Mouse (Mus musculus) right cerebral cortex, adult 2 months (tissue): Measurements from ENCODE around the gene Acyp1.

Experiments
- DNase-seq, 2 experiments: peaks; one replicate each; pipeline ENCODE4 v3.0.0; 2021 to 2022; ENCODE audit warnings: low spot score in 2 of 2

Acyp1 gene

DNA sequence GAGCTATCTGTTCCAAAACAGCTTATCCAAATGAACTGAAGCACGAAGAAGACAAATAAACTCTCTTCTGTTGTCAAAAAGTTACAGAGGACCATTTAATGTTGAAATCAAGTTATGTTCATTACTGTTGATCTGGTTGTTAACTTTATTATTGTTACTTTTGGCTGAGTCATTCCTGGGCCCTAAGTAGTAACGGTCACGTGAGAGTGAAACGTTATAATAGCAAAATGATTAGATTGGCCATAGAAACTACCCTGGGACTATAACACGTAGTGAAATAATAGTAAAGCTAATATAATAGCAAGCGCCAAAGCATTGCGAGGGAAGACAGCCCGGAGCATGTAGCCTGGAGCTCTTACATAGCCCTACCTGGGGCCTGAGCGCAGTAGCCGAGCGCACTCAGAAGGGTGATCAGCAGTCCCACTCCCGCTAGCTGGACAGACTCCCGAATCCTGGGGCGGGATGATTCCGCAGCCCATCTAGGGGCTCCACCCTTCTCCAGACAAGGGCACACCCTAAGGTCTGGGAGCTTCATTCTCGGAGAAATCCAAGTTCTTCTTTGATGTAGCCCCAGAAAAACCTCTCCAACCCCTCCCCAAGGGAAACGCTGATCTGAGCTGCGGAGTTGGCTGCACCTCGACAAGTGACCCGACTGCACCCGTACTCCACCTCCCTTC, at the start of gene Acyp1:
Gene Acyp1 (minus strand): TSS at position 630 of the 677 bp plus-strand sequence.
- DNase-seq, result no peak

DNA sequence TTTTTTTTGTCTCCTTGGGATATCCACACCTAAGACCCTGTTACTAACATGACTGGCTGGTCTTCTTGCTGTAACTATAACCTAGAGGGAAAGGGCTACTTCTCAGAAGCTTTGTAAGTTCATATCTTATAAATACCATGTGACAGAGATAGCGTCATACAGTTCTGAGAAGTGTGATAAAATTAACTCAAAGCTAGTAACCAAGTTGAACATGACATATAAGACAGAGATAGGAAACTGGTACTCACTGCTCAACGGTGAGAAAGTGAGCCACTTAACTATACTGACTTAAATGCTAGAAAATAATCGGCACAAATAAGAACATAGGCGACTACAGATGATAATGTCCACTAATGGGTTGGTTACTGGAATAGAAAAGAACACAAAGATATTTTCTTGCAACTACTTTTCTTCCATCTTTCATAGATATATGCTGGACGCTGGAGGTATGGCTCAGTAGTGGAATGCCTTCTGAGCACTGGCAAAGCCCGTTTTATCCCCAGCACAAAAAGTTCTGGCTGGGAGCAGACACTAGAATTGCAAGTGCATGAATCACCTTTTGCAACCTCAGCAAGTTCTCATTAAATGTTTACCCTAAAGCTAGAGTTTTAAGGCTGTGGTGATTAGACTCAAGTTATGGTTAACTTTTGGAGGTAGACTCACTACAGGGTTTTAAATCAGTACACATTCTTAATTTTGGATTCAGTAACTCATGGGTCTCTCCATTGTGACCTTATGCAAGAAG, 49.5 kb upstream of the Acyp1 start:
- no peak for DNase-seq

DNA sequence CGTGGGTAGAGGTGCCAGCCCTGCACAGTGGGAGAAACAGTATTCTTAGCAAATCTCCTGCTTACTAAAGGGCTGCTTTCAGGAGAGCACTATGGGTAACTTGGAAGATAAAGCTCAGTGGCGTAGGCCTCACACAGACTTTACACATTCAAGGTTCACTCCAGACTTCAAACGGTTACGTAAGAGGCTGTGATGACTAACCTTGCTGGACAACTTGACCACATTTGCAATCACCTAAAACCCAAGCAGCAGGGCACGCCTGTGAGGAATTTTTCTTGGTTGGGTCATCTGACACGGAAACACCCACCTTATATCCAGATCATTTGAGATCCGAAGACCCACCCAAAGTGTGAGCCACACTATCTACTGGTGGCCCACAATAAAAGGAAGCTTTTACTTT, 41.9 kb upstream of the Acyp1 start:
- no peak for DNase-seq

DNA sequence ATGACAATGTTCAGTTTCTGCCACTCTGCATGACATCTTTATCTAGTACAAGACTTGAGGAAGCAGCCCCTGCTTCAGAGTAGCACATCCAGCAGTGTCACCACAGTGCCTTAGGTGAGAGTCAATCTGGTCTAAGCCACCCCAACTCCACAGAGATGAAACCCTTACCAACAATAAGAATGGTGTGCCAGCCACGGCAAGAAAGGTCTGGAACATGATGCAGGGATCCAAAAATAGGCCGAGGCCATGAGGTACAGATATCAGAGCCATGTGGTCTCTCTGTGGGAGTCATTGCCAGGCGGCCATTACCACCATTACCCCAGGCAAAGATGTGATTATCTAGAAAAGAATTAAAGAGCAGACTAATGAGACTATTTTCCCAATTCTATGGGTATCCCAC, 20.4 kb upstream of the Acyp1 start:
- DNase-seq, result no peak

DNA sequence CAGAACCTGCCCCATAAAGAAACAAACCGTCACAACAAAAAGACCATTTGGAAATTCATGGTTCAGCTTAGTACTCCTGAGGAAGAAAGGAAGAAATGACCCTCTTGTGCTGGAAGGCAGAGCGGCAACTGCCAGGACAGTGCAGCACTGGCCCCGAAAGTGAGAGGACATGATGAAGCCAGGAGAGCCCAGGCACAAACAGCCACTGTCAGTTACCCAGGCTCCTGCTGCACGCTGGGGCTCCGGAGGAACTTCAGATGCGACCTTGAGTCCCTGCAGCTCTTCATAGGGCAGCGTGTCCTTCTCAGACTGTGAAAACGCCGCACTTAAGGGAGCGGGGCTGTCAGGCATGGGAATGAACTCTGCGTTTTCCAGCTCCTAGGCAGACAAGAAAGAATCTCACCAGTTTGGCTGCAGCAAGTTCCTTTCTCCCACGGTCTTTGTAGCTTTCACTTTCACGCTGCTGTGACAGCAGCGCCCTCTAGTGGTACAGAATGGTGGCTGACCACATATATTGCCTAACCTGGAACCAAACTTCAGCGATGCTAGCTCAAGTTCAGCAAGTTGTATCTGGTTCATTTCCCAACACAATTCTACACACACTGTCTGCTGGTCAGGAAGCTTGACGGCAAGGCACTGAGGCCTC, 17.1 kb upstream of the Acyp1 start:
- peak; percentile 90 to 94 for DNase-seq

DNA sequence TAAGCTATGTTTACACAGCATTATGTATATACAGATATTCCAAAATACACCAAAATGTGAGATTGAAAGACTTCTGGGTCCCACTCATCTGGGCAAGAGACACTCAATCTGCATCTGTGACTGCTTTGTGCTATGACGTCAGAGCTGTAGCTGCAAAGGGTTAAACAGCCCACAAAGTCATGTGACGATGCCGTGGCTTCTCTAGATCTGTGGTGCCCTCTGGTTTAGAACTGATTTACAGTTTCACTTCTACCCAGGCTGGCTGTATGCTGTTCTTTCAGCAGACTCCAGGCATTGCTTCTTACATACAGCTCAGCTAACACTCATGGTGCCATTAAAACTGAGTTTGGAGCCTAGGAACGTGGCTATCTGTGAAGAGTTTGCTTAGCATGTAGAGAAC, 16.5 kb upstream of the Acyp1 start:
- DNase-seq, result no peak

DNA sequence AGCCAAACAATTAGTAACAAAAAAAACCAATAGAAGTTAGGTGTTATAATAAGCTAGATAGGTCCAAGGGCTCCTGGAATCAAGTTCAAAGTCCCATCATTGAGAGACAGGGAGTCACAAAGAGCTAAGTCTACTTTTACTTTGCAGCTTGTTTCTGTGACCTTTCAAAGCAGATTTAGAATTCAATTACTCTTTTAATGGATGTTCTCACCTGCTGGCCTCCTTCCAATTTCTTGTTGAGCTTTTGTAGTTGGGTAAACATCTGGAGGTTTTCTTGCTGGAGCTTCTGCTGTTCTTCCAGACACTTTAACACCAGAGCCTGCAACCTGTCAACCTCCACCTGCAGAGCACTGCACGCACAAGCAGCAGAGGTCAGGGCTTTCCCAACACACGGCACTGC, 15.0 kb upstream of the Acyp1 start:
- no peak for DNase-seq

DNA sequence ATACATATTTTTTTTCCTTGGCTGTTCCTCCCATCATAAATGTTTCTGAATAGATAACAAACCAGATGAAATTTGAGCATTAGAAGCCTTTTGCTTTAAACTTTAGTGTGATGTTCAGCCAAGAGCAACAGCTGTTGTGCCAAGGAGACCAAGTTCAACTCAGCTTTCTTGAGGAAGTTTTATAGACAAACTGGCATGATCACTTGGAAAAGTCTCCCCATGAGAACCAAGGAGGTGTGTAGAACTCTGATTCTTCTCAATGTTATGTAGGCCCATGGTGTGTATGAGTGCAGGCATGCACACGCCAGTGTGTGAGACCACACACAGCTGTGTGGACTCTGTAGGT, 10.6 kb upstream of the Acyp1 start:
- no peak for DNase-seq

DNA sequence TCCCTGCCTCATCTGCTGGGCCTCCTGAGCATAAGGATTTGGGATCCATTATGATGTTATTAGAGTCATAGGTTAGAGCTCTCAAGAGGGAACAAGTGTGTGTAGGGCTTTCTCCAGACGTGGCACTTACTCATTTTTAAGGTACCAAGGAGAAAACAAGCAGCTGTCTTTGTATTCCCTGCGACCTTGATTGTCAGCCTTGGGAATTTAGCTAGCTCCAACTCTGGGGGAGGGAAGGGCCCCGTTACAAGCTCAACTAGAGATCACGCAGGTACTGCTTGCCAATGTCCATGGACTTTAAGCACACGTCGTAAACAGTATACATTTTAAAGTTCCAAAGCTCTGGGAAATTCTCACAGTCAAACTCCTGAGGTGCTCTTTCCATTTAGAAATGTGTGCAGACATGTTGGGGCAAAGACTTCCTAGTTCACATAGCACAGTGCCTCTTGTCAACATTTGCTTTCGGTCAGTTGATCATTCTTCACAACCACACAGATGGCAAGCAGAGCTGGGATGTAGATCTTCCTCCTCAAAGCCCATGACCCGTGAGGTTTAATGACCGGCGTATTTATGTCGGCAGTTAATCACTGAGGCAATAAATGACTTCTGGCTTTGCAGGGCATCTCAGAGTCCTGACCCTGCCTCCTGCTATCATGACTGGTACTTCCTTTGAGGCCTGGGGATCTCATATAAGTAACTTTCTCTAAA, 10.0 kb upstream of the Acyp1 start:
- DNase-seq, result no peak

DNA sequence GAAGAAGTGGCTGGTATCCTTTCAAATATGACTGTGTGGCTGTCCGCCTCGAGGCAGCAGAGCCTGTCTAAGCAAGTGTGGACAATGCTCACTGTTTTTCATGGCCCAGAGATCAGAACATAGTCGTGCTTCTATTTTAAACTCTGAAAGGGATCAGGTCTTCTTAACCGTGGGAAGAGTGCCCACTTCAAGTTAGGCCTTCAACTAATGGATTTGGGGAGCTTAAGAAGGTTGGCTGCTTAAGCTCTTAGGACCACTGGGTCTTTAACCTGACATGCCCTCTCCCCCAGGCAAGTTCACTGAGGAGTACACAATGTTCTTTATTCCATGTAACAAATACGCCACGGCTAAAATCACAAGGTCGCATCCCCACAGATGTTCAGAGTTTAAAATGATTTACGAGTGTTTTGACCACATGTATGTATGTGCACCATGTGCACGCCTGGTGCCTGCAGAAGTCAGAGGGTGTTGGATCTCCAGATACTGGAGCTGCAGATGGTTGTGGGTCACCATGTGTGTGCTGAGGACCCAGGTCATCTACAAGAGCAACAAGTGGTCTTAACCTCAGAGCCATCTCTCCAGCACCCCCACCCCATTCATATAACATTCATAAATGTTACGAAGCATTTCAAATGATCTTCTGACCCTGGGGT, 9.2 kb upstream of the Acyp1 start:
- DNase-seq, result no peak

DNA sequence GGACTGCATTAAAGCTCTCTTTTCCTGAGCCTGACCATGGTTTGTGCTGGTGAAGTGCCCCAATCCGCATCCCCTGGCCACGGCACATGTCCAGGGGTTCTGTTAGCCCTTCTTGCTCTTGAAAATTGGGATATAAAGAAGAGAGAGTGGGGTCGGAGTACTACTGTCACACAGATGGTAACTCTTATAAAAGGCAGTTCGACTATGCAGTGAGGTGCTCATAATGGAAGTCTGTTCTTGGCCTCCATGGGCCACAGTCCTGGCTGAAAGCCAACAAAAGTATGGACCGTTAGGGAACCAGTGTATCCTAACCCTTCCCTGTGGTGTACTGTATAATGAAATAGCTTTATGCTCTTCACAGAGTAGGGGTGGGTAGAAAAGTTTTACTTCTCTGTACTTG, 8.7 kb upstream of the Acyp1 start:
- no peak for DNase-seq

DNA sequence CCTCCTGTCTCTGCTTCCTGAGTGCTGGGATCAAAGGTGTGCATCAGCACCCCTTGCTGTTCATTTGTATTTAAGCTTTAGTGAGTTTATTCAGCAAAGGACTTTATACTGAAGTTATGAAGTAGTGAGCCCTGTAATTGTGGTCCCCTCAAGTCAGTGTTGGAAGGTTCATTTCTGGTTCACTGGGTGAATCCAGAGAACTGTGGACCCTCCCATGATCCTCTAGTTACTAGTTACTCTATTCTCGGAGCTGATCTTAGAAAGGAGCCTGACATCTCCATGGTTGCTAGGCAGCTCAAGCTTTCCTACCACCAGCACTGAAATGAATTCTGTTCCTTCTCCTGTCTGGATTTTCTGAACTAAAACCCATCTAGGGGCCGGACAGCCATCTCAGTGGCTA, 7.3 kb upstream of the Acyp1 start:
- no peak for DNase-seq

DNA sequence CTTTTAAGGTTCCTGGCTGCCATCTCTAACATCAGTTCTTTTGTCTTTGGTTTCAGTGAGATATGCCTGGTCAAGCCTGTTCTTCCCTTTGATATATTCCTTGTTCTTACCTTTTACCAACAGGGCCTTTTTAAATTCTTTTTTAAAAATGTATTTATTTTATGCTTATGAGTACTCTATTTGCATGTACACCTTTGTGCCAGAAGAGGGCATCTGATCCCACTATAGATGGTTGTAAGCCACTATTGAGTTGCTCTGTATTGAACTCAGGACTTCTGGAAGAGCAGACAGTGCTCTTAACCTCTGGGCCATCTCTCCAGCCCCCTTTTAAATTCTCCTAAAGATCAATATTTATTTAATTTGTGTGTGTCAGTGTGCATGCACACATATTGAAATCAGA, 4.7 kb upstream of the Acyp1 start:
- DNase-seq, result no peak

DNA sequence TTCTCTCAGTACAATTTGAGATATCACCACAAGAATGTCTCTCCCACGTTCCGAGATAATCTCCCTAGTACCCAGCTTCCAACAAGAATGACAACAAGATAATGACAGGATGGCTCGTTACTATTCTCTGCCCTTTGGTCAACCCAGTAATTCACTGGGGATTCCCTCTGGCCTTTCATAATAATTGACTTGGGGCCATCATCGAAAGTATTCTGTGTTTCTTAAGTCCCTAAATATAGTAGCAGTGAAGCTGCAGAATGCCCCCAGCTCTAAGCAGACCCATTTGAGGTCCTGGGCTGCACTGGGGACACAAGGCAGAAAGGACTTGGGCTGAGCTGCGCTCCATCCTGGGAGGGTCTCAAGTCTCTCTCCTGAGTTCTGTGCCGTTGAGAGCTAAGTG, 4.0 kb upstream of the Acyp1 start:
- DNase-seq, result no peak

DNA sequence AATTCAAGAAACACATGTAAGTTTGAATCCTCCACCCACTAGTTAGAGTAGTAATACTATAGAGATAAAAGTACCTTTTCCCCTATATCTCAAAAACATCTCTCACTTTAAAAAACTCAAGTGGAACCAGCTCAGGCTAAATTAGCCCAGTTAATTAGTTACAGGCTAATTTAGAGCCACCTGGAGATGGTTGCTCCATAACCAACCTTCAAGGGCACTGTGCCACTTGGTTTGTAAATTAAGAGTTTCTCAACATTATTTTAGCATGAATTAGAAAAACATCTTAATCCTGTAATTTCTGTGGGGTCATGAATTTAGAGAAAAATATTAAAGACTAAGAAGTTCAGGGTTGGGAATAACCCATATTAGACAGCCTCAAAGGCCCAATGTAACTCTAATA, 3.3 kb upstream of the Acyp1 start:
- no peak for DNase-seq

DNA sequence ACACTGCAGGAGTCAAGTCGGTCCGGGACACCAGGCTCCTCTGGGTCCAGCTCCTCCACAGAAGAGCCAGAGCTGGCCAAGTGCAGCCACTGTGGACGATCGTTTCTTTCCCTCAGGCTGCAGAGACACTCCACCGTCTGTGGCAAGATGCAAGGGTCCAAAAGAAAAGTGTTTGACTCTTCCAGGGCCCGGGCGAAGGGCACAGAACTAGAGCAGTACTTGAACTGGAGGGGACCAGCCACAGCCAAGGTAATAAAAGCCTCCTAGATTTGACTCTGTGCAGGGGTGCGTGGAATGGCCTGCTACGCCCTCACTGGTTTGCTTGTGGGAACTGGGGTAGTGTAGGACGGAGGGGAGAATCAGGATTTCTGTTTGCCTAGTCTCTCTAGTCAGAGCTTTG, 2.4 kb upstream of the Acyp1 start:
- DNase-seq, result no peak

DNA sequence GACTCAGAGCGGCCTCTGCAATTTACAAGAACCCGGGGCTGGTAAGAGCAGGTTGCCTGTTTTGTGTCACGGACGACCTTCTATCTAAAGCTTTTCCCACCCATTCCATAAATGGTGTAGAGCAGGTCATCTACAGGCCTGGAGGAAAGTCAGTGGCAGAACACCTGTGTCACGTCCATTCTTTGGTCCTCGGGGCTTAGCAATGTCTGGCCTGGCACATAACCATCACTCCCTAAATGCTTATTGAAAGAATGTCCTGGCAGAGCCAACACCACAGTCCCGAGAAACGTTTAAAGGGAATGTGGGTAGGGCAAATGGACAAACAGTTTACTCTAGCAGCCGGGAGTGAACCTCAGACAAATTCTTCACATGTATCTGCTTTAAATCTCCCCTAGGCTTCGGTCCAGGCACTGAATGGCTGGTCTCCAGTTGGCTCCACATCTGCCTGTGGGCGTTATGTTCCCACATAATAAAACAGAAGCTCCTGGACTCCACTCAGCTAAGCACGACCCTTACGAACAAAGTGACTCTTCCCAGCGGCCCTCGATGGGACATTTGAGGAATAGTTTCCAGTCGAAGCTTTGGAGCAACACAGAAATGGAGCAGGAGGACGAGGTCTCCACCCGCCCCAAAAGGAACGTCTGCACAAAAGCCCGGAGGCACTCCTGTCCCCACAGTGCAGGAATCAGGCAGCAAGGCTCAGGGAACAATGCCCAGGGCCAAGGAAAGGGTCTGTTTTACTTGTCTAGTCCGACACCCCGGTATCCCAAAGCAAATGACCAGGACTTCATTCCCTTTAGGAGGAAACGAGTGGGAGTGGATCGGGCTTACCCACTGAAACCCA, 1.1 kb upstream of the Acyp1 start:
- DNase-seq, result peak in 1 of 2 experiments; percentile 26

DNA sequence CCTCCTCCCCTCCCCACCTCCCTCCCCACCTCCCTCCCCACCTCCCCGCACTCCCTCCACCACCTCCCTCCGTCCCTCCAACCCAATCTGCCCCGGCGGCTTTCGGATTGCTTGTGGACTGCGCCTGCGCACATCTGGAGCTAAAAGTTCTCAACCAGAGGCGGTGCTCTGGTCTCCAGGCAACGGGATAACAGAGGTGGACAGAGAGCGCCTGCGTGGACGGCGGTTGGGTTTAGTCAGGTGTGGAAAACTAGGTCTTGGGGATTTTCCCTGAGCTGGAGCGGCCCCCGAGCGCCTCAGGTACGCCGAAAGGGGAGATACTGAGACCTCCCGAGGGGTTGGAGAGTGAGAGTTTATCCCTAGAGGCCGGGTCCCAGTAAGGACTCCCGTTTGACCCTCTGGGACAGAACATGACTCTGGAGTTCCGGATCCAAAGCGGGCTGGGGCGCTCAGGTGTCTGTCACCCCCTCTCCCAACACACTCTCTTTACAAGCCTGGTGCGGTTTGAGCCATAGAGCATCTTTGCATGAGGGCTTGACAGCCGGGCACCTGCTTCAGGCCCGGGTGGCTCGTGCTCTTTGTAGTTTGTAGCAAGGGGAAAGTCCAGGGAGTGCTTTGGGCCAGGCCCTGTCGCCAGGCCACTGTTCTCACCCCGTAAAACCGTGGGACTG, 383 bp upstream of the Acyp1 start, which contains the start of gene Zc2hc1c:
Gene Zc2hc1c (plus strand): TSS at position 106 of the 671 bp plus-strand sequence.
- peak; percentile 84 for DNase-seq

DNA sequence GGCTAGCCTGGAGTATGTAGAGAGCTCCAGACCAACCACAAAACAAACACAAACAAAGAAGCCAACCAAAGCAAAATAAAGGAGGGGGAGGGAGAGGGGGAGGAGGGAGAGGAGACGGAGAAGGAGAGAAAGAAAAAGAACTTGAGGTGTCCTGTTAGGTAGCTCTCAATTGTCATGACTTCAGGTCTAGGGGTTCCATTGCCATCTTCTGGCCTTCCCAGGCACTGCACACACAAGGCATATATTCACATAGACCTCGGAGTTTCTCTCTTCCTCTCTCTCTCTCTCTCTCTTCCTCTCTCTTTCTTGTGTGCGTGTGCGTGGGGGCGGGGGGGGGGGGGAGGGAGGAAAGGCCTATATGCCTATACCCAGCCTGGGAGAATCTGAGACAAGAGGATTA, 1.3 kb downstream of the Acyp1 start:
- no peak for DNase-seq

DNA sequence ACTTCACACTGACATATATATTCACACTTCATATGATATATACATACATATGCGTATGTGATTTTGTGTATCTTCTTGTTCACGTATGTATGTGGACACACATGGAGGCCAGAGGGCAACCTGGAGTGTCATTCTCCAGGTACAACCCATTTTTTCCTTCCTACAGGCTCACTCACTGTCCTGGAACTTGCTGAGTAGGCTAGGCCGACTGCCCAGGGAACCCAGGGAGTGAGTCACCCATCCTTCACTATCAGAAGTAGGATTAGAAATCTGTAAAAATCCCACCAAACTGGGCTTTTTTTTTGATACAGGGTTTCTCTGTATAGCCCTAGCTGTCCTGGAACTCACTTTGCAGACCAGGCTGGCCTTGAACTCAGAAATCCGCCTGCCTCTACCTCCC, 3.2 kb downstream of the Acyp1 start:
- no peak for DNase-seq

DNA sequence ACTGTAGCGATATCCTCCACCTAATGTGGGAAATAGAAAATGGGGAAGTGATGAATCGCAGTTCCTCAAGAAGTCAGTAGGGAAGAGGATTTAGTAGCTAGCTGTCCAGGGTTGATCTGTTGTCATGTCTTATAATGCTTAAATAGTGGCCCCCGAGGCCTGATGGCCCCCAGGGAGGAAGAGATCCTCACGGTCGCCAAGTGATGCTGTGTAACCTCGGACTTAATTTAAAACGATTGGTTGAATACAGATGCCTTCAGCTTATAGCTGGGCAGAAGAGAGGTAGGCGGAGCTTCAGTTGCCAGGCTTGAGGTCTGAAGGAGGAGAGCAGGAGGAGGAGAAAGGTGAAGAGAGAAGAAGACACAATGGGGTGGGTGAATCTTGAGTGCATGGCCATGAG, 3.9 kb downstream of the Acyp1 start:
- no peak for DNase-seq
